Mouse (Mus musculus): Measurements from ENCODE around the gene Grap.

The Grap gene

GRCm38 (mm10) chr11:61720636-61721035 is 67.6 kb downstream of the Grap start, which contains the start of gene Slc5a10:
Gene Slc5a10, minus strand, starts transcription at chr11:61720826.
- no peak for DNase-seq (ENCODE audit: low read depth, low spot score)

- DNase-seq (ENCODE audit: low read depth, low spot score) = no peak
Measured at GRCm38 (mm10) chr11:61722077-61722476, 69.0 kb downstream of the Grap start.

Data from ZHBTc4 (cell line).